In the genomic region with DNA sequence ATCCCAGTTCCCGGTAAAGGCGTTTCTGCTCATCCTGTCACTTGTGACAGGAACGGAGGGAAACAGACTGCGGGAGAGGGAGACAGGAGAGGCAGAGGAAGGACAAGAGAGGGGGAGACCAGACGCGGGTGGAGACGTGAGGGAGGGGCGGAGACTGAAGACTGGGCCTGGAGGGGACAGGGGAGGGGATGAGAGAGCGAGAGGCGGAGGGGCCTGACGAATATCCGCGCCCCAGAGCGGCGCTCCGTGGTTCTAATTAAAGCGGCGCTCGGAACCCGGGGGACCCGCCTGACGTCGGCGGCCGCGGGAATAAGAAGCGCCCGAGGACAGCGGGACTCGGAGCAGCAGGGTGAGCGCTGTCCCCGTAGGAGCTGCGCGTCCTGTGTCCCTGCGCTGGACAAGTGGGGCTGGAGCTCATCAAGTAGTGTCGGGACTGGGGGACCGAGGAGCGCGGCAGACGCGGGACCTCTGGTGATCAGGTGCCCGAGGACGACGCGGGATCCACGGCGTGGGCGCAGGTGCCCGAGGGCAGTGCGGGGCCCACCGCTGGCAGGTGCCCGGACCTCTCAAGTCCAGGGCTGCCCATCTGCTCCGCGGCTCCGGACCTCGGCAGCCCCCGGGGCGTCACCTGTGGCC, we compare ENCODE assay signal across 9 mouse cellular contexts. TPM values are rescaled to one million over a fixed set of nuclear protein-coding genes. Genes with fewer than 3 reads are reported as not detected.
DNase-seq lines count a peak whose midpoint lies in the region; ATAC-seq and TF ChIP-seq lines count a peak whose summit lies in the region.
"Had no signal": no experiment of that assay in that cellular context is flagged by ENCODE, and none has a peak within 500 bp of the region (broad histone marks: within the 10 kb centered on the region; RNA-seq: fewer than 3 reads in every experiment).

A gene (plus strand): TSS at position 337 of the 636 bp plus-strand sequence.

- peak within 1 kb of the TSS; percentile 97 for H3K4me2 ChIP-seq in kidney, embryonic 14.5 days (replicated peaks; ENCODE audit: low read depth, low read length)
- peak within 1 kb of the TSS; percentile 99 for H3K4me2 ChIP-seq in forebrain, embryonic 16.5 days (ENCODE audit: low read length)
- H3K4me2 ChIP-seq in hindbrain, embryonic 13.5 days = peak within 1 kb of the TSS; percentile 100
- H3K4me2 ChIP-seq in liver, postnatal 0 days (ENCODE audit: low read depth, low read length) = peak within 1 kb of the TSS; percentile 55

- H3K4me1 ChIP-seq in kidney, embryonic 14.5 days (ENCODE audit: control insufficient read depth, insufficient read depth, low read length) = peaks cover 10% of the 10 kb centered on the region; the same call in 1 of the 2 replicates
- peaks cover 12% of the 10 kb centered on the region for H3K4me1 ChIP-seq in forebrain, embryonic 16.5 days (replicated peaks; ENCODE audit: control insufficient read depth, insufficient read depth, low read length)
- H3K4me1 ChIP-seq in hindbrain, embryonic 13.5 days (replicated peaks) = peaks cover 16% of the 10 kb centered on the region
- 0 out of 2 replicates have a peak, but pooled peaks cover 4% of the 10 kb centered on the region for H3K4me1 ChIP-seq in liver, postnatal 0 days (ENCODE audit: insufficient read depth)

- peak within 1 kb of the TSS; percentile 54 for H3K4me3 ChIP-seq in kidney, embryonic 14.5 days (ENCODE audit: low read length)
- peak within 1 kb of the TSS; percentile 59 for H3K4me3 ChIP-seq in forebrain, embryonic 16.5 days (replicated peaks; ENCODE audit: low read length)
- peak within 1 kb of the TSS; percentile 63 for H3K4me3 ChIP-seq in hindbrain, embryonic 13.5 days
- H3K4me3 ChIP-seq in liver, postnatal 0 days (ENCODE audit: low read depth, low read length) = peak within 1 kb of the TSS; percentile 26; the same call in 1 of the 2 replicates

- no peak for TF ChIP-seq CTCF in liver, postnatal 0 days (IDR thresholded peaks at IDR 0.05; ENCODE audit: low read depth)

- no peak for DNase-seq in kidney, adult 9 months
- peak; percentile 18 for DNase-seq in adrenal gland, postnatal 14 days
- no peak for DNase-seq in liver, postnatal 0 days
- DNase-seq in urinary bladder, postnatal 4 days (ENCODE audit: low spot score in 2 of 2) = no peak
- no peak for DNase-seq in cerebellum, adult 18-20 months

- no peak within 1 kb of the TSS for H3K27ac ChIP-seq in kidney, embryonic 14.5 days (ENCODE audit: low read depth, low read length)
- H3K27ac ChIP-seq in forebrain, embryonic 16.5 days (ENCODE audit: low read length) = no peak within 1 kb of the TSS
- no peak within 1 kb of the TSS for H3K27ac ChIP-seq in hindbrain, embryonic 13.5 days
- H3K27ac ChIP-seq in liver, postnatal 0 days (ENCODE audit: low read depth) = no peak within 1 kb of the TSS

- peaks cover 40% of the 10 kb centered on the region for H3K27me3 ChIP-seq in kidney, embryonic 14.5 days (ENCODE audit: control insufficient read depth, insufficient read depth, low read length)
- peaks cover 43% of the 10 kb centered on the region for H3K27me3 ChIP-seq in forebrain, embryonic 16.5 days (replicated peaks; ENCODE audit: control insufficient read depth, insufficient read depth, low read length)
- H3K27me3 ChIP-seq in hindbrain, embryonic 13.5 days = peaks cover 57% of the 10 kb centered on the region
- H3K27me3 ChIP-seq in liver, postnatal 0 days (ENCODE audit: insufficient read depth, low read length) = peaks cover 47% of the 10 kb centered on the region

- H3K9me3 ChIP-seq in kidney, embryonic 14.5 days (ENCODE audit: control insufficient read depth, low read length) = no peaks in the 10 kb centered on the region
- H3K9me3 ChIP-seq in forebrain, embryonic 16.5 days (ENCODE audit: control insufficient read depth, low read length) = 0 out of 2 replicates have a peak, but pooled peaks cover 3% of the 10 kb centered on the region
- no peaks in the 10 kb centered on the region for H3K9me3 ChIP-seq in hindbrain, embryonic 13.5 days
- H3K9me3 ChIP-seq in liver, postnatal 0 days (ENCODE audit: low read length) = no peaks in the 10 kb centered on the region

- H3K36me3 ChIP-seq in kidney, embryonic 14.5 days (ENCODE audit: control insufficient read depth, insufficient read depth, low read length) = no peaks in the 10 kb centered on the region
- H3K36me3 ChIP-seq in forebrain, embryonic 16.5 days (ENCODE audit: control insufficient read depth, insufficient read depth) = no peaks in the 10 kb centered on the region
- H3K36me3 ChIP-seq in hindbrain, embryonic 13.5 days = no peaks in the 10 kb centered on the region
- H3K36me3 ChIP-seq in liver, postnatal 0 days (replicated peaks; ENCODE audit: insufficient read depth, low read length) = no peaks in the 10 kb centered on the region
- H3K36me3 ChIP-seq: G1E had no signal

- peak within 1 kb of the TSS; percentile 42; the same call in 1 of the 2 replicates for H3K9ac ChIP-seq in kidney, embryonic 14.5 days (ENCODE audit: low read depth, low read length)
- peak within 1 kb of the TSS; percentile 54 for H3K9ac ChIP-seq in forebrain, embryonic 16.5 days (replicated peaks; ENCODE audit: low read depth, low read length)
- peak within 1 kb of the TSS; percentile 69 for H3K9ac ChIP-seq in hindbrain, embryonic 13.5 days
- H3K9ac ChIP-seq in liver, postnatal 0 days (replicated peaks) = no peak within 1 kb of the TSS

- peak; percentile 75; the same call in 1 of the 2 replicates for ATAC-seq in kidney, embryonic 14.5 days (ENCODE audit: low FRiP score, low TSS enrichment)
- ATAC-seq in forebrain, embryonic 16.5 days = peak; percentile 74
- ATAC-seq in hindbrain, embryonic 13.5 days (ENCODE audit: low FRiP score) = peak; percentile 79
- no peak for ATAC-seq in liver, postnatal 0 days

- TF ChIP-seq EP300 in liver, postnatal 0 days (IDR thresholded peaks at IDR 0.05; ENCODE audit: low read depth) = no peak

- WGBS in kidney, embryonic 14.5 days = 1% methylated on average over 56 of the region's 58 CpGs
- WGBS in forebrain, embryonic 16.5 days = 0% methylated on average over 55 of the region's 58 CpGs
- WGBS in hindbrain, embryonic 13.5 days = under 1% methylated on average over 58 of the region's 58 CpGs
- WGBS in liver, postnatal 0 days (ENCODE audit: insufficient replicate concordance) = 1% methylated on average over 58 of the region's 58 CpGs

RNA-seq across cellular contexts. Expression of the gene that starts here (rescaled TPM):
- 0.15 and 0.27 TPM in 2 replicates for polyA plus RNA-seq in kidney, embryonic 14.5 days (2014; fragmentation: Nextera tagmentation; extraction: Ambion mirVana)
- 1.0 and 1.4 TPM in 2 replicates for total RNA-seq in adrenal gland, postnatal 14 days (2021)
- 0.26 and 0.82 TPM in 2 replicates for polyA plus RNA-seq in forebrain, embryonic 16.5 days (2015; fragmentation: Nextera tagmentation; extraction: Ambion mirVana)
- polyA plus RNA-seq in hindbrain, embryonic 13.5 days (2015; fragmentation: Nextera tagmentation; extraction: Ambion mirVana) = 0.45 TPM in 1 of 2 replicates, not detected in the other
- polyA plus RNA-seq in liver, postnatal 0 days (2015; fragmentation: Nextera tagmentation; extraction: Ambion mirVana) = not detected in 2 replicates
- total RNA-seq: G1E had no signal
- polyA plus RNA-seq: G1E had no signal

Comparison
In these comparisons a context has a peak if more than half of its experiments do, and no peak if none do; other contexts are left out.
1. Peak in ATAC-seq, H3K4me3 ChIP-seq, H3K9ac ChIP-seq and H3K4me2 ChIP-seq in kidney, embryonic 14.5 days; RNA of the gene not detected or under 1 TPM.
2. Peak in ATAC-seq, H3K4me3 ChIP-seq, H3K9ac ChIP-seq and H3K4me2 ChIP-seq in forebrain, embryonic 16.5 days; RNA of the gene not detected or under 1 TPM.
3. Peak in ATAC-seq, H3K4me3 ChIP-seq, H3K9ac ChIP-seq and H3K4me2 ChIP-seq in hindbrain, embryonic 13.5 days; RNA of the gene not detected or under 1 TPM.